Mouse (Mus musculus): ENCODE measurements around the gene Akr1c19.
"Not testable (repeated sequence)": the region's sequence is repeated elsewhere in the genome, so short reads cannot be mapped to it uniquely, and the experiment has no call there.

Gene Akr1c19

DNA sequence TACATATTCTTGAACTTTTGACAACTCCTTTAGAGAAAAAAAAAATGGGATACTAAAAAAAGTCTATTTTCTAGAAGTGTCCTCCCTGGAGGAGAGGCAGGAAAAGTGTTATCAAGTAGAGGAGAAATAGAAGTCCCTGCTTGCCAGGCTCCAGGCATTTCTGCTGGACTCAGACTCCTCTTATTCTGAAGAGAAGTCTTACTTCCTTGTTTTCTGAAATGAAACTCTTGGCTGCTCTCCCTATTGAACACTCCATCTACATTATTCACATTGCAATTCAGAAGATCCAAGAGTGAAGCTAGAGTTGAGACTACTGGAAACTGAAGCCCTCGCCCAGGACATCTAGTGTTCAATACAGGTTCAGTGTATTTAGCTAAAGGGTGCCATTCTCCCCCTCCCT lies at the start of gene Akr1c19:
TSS of gene Akr1c19 (plus strand) at position 260 of the 400 bp plus-strand sequence.
- no peak for DNase-seq (ENCODE audit: low spot score)

DNA sequence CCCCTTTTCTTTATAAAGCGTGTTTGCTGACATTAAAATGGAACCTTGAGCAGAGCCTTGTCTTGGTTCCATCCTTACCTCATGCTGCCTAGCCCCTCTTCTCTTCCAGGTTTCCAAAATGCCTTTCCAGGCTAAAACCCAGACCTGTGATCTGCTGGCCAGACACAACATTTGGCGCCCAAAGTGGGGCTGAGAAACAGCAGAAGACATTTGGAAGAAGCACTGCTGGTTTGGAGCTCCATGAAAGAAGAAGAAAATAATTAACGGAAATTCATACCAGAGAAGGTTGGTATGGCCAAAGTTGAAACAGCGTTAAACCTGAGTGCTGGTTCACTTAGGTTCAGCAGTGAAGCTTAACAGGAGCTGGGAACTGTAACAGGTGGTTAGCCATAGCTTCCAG lies 47.2 kb upstream of the Akr1c19 start:
- not testable (repeated sequence) for DNase-seq (ENCODE audit: low spot score)

DNA sequence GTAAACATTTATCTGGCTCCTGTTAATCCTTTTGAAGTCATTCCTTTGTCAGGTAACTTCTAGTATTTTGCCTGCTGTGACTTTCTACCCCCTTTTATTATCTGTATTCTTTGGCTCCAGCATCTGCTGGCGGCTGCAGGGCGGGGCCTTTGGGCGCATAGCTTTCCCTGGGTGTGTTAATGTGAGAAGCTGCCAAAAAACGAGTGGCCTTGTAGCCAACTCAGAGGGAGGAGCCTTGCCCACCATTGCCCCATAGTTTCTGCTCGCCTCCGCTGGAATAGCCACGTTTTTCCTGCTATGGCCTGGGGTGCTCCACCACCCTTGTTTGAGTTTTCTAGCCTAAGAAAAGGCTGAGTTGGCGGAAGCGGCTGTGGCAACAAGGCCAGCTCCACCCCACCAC lies 45.4 kb upstream of the Akr1c19 start:
- DNase-seq (ENCODE audit: low spot score) = no peak

DNA sequence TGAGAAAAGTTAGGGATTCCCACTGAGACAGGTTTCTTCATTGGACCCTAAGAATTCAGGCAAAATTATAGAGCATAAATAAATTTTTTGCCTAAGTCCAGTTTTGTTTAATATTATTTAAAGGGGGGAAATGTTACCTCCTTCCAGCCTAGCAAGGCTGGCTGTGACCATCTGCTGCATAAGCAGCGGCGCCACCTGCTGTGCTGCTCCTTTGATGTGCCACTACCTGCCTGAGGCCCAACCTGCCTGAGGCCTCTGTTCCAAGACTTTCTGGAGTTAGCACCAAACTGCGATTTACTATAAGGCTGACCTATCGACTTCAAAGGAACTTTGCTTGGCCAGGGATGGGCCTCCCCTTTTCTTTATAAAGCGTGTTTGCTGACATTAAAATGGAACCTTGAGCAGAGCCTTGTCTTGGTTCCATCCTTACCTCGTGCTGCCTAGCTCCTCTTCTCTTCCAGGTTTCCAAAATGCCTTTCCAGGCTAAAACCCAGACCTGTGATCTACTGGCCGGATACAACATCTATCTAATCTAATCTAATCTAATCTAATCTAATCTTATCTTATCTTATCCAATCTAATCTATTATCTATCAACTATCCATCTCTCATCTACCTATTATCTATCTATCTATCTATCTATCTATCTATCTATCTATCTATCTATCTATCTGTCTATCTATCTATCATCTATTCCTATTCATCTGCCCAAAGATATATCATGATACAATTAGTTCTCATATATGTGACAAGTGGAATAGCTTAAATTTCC lies 41.7 kb upstream of the Akr1c19 start:
- DNase-seq (ENCODE audit: low spot score) = not testable (repeated sequence)

DNA sequence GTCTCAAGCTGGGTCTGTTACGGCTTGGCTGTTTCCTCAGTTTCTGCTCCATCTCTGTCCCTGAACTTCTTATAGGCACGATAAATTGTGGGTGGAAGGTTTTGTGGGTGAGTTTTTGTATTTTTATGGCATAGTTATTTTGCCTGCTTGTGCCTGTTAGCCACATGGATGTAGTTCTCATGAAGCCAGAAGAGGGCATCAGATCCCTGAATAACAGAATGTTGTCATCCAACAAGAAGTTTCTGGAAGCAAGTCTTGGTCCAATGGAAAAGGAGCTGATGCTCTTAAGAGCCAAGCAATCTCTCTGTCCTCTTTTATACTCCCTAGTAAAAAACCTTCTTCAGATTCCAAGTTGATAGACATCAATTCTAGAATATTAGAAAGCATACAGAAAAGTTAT lies 40.3 kb upstream of the Akr1c19 start:
- no peak for DNase-seq (ENCODE audit: low spot score)

DNA sequence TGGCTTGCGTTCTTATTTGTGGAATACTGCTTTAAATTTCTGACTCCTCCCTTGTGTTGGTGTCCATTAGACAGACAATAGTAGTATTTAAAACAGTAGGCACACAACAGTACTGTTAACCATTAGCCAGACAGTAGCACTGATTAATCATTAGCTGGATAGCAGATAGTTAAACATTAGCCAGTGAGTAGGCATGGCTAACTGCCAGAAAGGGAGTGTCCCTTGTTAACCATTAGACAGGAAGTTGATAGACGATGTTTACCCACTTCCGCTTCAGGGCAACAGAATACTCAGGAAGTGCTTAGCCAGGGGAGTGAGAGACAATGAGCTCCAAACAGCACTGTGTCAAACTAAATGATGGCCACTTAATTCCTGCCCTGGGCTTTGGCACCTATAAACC lies 37.6 kb upstream of the Akr1c19 start, which contains the start of gene Akr1c13:
TSS of gene Akr1c13 (plus strand) at position 247 of the 400 bp plus-strand sequence.
- DNase-seq (ENCODE audit: low spot score) = no peak

DNA sequence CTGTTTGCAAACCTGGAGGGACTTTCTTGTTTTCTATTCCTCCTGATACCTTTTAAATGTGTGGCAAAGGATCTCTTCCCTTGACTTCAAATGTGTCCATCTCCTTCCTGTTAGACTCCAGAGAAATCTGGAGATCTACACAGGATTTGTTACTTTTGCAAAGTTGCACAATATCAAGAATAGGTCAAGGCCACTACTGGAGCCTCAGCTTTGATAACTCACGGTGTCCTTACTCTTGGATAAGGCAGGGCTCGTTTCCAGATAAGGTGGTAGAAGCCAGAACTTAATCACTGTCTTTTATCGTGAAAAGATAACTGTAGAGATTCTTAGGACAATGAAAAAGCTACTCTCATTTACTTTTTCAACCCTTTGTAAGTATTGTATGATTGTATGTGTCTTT lies 36.0 kb upstream of the Akr1c19 start:
- DNase-seq (ENCODE audit: low spot score) = no peak

DNA sequence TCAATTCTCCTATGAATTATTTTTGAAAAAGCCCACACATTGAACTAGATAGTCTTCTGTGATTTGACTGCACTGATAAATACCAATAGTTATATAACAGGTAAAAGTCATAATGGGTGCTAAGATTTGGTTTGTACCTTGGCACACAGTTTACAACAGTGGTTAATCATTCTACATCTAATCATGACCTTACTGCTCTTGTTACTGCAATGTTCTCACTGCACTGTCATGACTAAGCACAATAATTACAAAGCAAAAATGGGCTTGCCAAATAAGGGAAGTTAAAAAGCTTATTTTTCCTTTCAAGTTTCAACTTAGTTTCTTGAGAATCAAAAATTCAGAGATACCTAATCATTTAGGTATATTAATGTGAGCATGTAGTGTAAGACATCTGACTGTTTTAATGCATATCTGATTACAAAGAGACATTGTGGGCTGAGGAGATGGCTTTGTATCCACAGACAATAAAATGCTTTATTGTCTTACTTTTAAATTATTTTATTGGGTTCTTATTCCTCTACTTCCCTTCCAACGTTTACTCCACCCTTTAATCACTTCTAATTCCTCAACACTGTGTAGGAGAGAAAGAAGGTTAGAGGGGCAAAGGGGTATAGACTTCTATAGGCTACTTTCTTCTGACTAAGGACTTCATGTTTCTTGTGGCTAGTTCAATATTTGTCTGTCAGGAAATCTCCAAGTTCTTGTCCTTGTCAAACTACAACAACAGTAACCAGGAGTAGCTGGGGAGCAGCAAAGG lies 22.2 kb upstream of the Akr1c19 start:
- DNase-seq (ENCODE audit: low spot score) = no peak

DNA sequence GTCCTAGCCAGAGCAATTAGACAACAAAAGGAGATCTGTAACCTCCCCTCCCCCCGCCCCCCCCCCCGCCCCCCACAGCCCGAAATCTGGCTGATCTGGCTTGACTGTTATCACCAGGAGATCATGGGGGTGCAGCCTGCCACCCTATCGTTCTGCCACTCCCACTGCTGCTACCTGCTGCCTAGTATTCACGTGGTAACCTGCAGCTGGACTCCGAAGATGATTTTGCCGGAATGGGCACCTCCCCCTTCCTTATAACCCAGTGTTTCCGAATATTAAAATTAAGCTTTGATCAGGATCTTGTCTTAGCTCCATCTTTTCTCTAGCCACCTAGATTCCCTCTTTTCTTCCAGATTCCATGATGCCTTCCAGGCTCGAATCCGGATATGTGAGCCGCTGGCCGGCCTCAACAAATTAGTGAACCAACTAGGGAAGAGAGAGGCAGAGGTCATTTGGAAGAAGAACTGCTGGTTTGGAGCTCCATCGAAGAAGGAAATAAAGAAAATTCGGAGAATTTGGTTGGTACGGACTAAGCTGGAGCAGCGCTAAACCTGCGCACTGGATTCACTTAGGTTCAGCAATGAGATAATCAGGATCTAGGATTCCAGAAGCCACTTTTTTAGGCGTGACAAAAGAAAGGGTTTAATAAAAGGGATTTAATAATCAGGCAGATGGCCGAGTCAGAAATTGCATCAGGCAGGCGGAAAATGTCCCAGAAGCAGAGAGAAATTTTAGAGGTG lies 16.8 kb upstream of the Akr1c19 start:
- DNase-seq (ENCODE audit: low spot score) = no peak

DNA sequence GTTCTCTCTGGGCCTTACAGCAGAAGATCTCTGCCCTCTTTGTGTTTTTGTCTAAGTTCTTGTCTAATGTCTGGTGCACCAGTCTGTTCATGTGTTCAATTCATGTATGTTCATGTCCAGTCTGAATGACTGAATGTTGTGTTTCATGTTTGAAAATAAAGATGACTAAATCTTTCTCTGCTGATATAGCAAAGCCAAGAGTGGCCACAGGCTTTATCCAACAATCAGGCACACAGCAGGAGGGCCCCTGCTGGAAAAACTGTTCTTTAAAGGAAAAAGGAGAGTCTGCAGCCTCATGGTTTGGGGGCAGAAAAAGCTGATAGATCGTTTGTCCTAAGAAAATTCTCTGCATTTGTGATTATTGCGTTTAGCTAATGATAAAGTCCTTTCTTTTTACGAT lies 16.2 kb upstream of the Akr1c19 start:
- no peak for DNase-seq (ENCODE audit: low spot score)

DNA sequence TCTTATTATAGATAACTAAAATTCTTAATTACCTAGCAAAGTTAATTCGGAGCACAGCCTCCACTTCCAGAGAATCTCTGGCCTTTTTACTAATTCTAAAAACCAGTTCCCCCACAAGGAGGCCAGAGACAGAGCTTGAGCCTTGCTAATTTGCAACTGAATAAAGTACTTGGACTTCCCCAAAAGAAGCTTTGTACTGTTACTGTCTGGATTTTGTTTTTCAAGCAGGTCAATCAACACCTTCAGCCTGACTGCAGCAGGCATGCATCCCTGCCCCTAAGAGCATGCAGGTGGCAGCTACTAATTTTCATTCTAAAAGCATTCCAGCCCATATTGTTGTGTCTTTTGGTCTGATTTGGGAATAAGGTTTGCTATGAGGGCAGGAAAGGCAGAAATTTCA lies 13.0 kb upstream of the Akr1c19 start:
- DNase-seq (ENCODE audit: low spot score) = not testable (repeated sequence)

DNA sequence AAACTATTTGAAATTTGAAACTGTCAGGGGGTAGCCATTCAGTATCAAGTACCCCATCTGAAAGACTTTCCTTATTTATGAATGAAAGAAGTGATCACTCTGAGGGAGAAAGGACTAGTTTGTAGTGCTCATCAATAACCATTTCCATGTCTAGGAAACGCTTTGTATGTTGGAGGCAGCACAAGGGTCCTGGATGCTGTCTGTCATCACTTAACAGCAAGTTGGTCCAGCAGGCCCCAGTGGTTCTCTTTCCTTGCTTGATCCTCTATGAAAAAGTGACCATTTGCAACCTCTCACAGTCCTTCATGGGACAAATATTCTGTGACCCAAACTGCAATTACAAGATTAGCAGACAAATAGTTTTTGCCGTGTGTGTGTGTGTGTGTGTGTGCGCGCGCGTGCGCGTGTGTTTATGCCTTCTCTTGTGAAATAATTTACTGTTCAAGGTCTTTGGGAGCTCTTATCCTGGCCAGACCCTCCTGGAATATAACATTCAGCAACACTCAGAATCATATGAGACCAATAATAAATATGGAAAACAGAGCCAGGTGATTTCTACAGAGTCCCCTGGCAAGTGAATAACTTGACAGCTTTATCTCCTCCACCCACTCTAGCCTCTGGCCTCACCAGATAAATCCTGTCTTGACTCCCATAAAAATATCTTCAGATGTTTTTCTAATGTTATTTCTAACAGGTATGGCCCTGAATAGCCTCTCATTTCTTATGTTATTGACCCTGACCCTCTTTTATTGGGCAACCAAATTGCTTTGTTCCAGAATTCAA lies 2.5 kb downstream of the Akr1c19 start:
- DNase-seq (ENCODE audit: low spot score) = no peak

DNA sequence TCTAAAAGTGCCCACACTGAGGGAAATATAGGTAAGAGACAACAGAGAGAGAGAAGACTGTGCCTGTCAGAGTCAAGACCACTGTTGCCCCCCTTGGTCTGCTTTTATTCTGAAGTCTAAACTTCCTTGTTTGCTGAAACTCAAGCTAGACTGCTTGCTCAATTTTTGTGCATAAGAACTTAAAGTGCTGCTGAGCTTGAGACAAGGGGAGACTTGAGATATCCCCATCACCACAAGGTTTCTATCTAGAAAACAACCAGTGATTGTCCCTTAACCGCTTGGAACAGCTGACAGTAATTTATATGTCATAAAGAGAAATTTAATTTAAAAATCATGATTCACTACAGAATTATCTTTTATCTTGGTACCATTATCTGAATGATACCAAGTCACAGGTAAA lies 4.6 kb downstream of the Akr1c19 start:
- no peak for DNase-seq (ENCODE audit: low spot score)

DNA sequence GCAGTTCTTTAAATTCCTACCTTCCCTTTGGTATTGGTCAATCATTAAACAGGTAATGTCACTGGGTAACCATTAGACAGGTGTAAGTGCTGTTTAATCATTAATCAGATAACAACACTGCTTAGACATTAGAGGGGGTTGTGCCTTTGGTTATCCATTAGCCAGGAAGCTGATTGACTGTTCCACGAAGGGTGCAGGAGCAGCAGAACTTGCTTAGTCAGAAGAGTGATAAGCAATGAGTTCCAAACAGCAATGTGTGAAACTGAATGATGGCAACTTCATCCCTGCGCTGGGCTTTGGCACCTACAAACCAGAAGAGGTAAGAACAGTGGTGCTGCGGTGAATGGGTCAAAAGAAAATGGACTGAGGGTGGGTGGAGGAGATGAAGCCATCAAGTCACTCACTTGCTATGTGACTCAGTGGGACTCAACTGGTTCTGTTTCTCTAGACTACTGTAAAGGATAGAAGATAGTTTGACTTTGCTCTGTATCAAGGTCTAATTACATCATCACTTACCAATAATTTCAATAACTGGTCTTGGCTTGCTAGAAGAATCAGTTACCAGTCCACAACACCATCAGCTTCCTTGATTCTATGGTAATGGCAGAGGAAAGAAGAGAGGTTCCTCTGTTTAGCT lies 5.2 kb downstream of the Akr1c19 start:
- no peak for DNase-seq (ENCODE audit: low spot score)

DNA sequence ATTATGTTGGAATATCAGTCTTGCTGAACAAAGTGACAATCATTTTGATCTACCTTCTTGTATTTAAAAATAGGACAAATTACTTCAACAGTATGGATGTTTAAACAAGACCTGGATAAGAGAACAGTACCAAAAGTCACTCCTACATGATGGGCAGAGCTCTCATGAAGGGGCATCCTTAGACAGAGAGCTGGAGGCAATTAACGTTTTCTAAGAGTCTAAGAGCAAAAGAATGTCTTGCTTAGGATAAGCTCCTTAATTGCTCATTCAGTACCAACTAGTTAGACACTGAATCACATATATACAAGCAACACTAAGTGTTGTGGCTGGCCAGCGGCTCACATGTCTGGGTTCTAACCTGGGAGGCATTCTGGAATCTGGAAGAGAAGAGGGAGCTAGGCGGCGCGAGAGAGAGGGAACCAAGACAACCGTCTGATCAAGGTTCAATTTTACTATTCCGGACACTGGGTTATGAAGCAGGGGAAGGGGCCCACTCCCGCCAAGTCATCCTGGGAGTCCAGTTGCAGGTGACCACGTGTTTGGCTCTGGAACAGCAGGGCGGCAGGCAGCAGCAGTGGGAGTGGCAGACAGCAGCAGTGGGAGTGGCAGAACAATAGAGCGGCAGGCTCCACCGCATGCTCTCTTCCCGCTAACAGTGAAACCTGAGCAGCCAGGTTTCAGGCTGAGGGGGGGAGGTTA lies 16.5 kb downstream of the Akr1c19 start:
- no peak for DNase-seq (ENCODE audit: low spot score)

DNA sequence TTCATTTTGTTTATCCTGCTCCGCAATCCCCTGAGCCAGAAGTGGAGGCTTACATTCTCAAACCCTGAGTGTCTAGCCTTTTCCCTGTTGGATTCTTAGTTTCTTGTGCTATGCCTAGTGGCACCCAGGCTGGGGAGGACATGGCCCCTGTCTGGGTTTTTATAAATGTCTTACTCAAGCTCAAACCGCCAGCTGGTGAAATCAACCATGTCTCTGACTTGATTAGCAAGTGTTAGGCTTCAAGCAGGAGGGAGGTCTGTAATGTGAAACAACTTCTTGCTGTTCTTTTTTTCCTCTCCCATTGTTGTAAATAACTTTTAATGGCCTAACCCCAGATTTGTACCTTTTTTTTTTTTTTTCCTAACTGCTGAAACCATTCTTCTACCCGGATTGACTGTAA lies 20.8 kb downstream of the Akr1c19 start:
- DNase-seq (ENCODE audit: low spot score) = no peak

DNA sequence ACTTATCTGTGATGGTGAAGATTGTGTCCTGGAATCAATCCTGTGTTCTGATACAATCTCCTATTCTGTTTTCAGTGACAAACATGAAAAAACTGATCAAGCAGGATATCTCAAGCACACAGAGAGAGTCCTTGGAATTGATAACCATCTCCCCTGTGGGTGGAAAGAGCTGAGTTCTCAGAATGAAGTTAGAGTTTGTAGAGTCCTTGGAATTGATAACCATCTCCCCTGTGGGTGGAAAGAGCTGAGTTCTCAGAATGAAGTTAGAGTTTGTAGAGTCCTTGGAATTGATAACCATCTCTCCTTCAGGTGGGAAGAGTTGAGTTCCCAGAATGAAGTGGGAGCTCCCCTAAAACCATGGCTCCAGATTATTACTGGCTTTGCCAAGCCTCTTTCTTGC lies 28.4 kb downstream of the Akr1c19 start:
- DNase-seq (ENCODE audit: low spot score) = not testable (repeated sequence)

DNA sequence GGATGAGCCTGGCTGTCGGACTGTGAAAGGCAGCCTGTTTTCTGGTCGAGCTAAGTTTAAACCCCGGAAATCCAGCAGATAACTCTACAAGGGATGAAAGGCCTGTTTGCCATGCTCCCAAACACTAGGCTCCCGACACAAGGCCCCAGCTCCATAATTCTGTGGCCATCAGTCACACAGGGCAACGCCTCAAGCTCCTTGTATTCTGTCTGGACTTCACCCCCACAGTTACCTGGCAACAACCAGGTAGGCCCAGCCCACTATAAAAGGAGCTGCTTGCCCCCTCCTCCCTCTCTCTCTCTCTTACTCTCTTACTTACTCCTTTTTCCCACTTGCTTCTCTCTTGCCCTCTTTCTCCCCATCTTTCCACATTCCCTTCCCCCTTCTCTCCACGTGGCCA lies 28.8 kb downstream of the Akr1c19 start:
- no peak for DNase-seq (ENCODE audit: low spot score)

DNA sequence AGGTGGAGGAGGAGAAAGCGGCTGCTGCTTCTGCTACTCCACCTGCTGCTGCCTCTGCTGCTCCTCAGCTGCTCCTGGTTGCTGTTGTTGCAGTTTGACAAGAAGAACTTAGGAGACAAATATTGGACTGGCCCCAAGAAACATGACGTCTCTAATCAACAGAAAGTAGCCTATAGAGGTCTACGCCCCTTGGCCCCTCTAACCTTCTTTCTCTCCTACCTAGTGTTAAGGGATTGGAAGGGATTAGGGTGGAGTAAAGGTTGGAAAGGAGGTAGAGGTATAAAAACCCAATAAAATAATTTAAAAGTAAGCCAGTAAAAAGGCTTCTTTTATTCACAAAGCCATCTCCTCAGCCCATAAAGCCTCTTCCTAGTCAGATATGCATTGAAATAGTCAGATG lies 36.1 kb downstream of the Akr1c19 start:
- DNase-seq (ENCODE audit: low spot score) = no peak

DNA sequence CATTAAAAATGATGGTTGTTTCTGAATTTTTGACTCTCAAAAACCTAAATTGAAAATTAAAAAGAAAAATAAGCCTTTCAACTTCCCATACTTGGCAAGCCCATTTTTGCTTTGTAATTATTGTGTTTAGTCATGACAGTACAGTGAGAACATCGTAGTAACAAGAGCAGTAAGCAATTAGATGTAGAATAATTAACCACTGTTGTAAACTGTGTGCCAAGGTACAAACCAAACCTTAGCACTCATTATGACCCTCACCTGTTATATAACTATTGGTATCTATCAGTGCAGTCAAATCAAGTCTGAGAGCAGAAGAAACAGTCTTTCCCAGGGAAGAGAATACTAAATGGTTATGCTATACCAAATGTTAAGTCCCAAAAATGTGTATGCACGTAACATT lies 36.5 kb downstream of the Akr1c19 start:
- no peak for DNase-seq (ENCODE audit: low spot score)

DNA sequence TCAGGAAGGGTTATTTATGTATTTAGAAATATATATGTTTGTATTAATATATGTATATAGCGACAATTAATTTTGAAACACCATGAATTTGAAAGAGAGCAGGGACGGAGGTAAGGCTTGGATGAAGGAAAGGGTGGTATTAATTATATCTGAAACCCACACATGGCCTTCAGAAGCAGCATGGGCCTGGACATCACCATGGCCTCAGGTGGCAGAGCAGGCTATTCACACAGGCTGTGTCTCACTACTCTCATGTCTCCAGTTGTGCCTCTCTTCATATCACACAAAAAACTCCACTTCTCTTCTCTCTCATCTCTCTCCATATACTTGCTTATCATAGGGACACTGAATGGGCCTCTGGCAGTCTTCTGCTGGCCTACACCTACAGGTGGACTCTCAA lies 37.0 kb downstream of the Akr1c19 start:
- not testable (repeated sequence) for DNase-seq (ENCODE audit: low spot score)

Measured in left cerebral cortex, adult 11 months (tissue).